Mouse (Mus musculus) bone marrow macrophage, adult 2 months (primary cell): ENCODE measurements around the gene Pgs1. TPM values are rescaled to one million over a fixed set of nuclear protein-coding genes. Genes with fewer than 3 reads are reported as not detected.

Experiments used
- H3K27ac ChIP-seq: 2 replicates; pipeline ENCODE4 v1.5.1; 2012; ENCODE audit warnings: low read depth, low read length; ENCODE audit not compliant: insufficient read depth
- H3K4me1 ChIP-seq: 2 replicates; pipeline ENCODE4 v1.6.1; 2012; ENCODE audit warnings: low read length; ENCODE audit not compliant: control insufficient read depth, insufficient read depth
- H3K4me3 ChIP-seq: 2 replicates; pipeline ENCODE4 v1.5.1; 2012; ENCODE audit warnings: mild to moderate bottlenecking, low read length, moderate library complexity; ENCODE audit not compliant: insufficient read depth
- CTCF ChIP-seq: IDR thresholded peaks from 2 replicates; pipeline ENCODE4 v1.5.1; 2012; ENCODE audit warnings: low read depth, mild to moderate bottlenecking, low read length, moderate library complexity
- POLR2A ChIP-seq: IDR thresholded peaks from 2 replicates; pipeline ENCODE4 v1.6.1; 2012; ENCODE audit warnings: mild to moderate bottlenecking, low read depth, low read length, borderline replicate concordance
- polyA plus RNA-seq: library from polyadenylated mRNA; stranded (reverse); fragments of >200 nt; gene quantifications from 2 replicates; pipeline ENCODE4 v1.2.4, GENCODE M21; 2012; ENCODE audit not compliant: missing spikeins, insufficient read depth, insufficient read length

Gene Pgs1
- polyA plus RNA-seq, 1 experiment, result 35.4 TPM

DNA sequence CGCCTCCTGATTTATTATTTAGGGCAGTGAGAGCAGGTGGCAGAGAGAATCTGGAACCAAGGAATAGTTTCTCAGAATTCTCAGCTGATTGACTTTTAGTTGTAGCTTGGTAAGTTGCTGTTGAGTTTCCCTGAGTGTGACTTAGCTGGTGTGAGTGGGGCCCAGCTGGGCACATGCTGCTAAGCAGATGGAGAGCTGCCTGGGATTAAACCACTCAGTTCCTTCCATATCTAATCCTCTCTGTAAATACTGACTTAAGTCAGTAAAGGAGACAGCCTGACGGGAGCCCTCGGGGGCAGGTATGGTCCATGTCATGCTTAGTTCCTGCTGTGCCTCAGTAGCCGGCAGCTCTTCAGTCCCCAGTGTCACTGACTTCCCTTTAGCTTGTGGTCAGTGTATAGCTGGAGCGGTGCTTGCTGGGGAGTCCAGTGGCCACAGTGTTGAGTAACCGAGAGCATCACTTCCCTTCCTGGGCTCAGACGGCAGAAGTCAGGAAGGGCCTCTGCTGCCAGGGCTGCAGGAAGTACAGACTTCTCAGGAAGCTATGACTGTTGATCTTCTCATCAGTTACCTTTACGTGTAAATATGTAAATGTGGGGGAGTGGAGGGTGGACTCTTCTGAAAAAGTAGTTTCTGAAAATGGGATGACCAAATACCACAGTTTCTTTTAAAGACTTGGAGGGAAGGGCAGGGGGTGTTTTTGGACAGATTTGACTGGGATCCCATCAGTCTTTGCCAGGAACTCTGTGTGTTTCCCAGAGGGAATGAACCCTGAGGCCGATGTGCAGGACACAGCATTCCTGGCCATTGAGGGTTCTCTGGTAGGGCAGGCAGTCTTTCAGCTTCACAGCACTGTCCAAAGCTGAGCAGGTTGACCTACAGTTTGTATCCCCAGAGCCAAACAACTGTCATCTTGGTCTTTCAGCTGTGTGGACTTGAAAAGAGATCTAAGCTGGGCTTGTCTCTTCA is 5.7 kb downstream of the Pgs1 start:
- peaks cover 75% of the 10 kb centered on the region for H3K4me1 ChIP-seq
- no peak overlapping the region for H3K4me3 ChIP-seq
- H3K27ac ChIP-seq, result peak overlapping the region; percentile 79
- TF ChIP-seq CTCF (no peak), POLR2A (no peak)

DNA sequence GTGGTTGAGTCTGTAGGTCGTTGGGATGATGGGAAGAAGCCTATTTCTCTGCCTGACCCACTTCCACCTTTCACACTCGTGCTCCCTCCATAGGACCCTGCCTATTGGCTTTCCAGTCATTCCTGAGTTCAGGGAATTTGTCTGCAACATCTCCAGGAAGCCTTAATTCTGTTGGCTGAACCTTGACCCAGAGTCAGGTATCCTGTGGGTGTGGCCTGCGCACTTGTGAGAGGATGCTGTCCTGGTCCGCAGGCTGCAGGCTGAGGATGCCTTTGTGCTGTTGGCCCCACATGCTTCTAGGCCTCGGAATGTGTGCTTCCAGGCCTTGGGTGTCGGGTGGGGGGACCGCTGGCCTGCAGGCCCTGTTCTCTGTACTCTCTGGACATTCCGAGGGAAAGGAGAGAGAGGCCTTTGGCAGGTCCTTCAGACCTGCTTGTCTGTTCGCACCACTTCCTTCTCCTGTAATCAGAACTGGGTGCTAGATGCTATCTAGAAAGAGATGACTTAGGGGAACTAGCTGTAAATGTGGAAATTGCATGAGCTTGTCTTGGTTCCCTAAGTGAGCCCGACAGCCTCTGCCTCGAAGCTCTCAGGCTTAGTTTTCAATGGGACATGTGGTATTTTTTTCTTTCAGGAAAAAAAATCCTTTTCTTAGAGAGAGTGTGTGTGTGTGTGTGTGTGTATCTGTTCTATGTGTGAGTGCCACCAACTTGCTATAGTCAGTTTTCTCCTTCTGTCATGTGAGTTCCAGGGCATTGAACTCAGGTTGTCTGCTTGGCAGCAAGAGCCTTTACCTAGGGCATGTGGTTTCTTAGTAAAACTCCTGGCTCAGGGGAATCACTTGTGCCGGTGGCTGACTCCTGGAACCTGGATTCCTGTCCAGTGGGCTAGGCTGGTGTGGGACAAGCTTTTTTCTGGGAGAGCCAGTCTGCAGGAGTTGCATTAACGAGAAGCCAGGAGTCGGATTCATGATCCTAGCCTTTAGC is 7.4 kb downstream of the Pgs1 start:
- TF ChIP-seq POLR2A (no peak), CTCF (no peak)
- Histone ChIP-seq H3K4me3 (no peak overlapping the region), H3K4me1 (peaks cover 71% of the 10 kb centered on the region), H3K27ac (peak overlapping the region; percentile 53)

DNA sequence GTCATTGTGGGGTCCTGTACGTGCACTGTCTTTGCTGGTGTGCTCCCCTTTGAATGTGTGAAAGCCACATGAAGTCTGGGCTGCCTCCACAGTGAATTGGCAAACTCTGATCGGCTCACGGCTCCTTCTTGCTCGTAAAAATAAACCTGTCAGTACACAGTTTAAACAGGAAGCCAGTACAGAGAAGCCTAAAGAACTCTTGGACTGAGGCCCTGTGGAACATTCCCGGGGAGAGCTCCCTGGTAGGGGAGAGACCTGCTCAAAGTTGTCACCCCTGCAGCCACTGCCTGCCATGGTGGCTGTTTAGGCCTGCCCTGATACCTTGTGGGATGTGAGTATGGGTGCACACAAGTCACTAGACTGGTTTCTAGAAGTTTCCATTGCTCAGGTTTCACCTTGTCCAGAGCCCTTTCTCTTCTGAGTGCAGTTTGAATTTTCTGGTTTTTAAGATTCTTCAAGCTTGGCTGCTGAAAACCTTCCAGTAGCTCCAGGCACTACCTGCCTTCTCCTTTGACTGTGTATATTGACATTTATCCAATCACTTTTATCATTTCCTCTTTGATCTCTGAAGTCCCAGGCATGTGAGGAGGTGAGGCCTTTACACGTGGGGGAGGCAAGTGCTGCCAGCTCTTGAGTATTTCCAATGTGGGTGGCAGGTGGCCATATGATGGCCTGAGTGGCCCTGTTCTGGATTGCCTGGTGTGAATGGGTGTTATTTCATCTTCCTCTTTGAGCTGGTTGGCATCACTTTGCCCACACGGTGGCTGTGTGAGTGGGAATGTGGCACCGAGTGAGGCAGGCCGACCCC is 8.4 kb downstream of the Pgs1 start:
- H3K4me1 ChIP-seq, result peaks cover 72% of the 10 kb centered on the region
- H3K27ac ChIP-seq, result peak overlapping the region; percentile 34; the same call in 1 of the 2 replicates
- no peak overlapping the region for H3K4me3 ChIP-seq
- TF ChIP-seq CTCF, result no peak
- TF ChIP-seq POLR2A, result no peak

DNA sequence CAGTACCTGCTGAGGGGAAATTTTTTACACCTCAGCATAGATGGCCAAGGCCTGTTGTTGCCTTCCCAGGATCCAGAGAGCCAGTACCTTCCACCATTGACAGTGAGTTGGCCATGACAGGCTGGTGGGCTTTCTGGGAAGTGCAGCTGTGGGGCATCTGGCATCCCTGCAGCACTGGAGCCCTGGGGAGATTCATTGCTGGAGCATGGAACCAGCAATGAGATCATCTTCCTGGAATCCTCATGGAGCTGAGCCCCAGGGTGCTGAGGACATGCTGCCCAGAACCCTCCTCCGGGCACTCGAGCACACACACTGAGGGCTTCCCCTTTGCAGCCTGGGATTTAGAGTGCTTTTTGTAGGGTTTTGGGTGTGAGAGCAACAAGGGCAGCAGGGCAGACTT is 9.2 kb downstream of the Pgs1 start:
- Histone ChIP-seq H3K4me3 (no peak overlapping the region), H3K27ac (no peak overlapping the region), H3K4me1 (peaks cover 76% of the 10 kb centered on the region)
- TF ChIP-seq POLR2A (no peak), CTCF (no peak)

DNA sequence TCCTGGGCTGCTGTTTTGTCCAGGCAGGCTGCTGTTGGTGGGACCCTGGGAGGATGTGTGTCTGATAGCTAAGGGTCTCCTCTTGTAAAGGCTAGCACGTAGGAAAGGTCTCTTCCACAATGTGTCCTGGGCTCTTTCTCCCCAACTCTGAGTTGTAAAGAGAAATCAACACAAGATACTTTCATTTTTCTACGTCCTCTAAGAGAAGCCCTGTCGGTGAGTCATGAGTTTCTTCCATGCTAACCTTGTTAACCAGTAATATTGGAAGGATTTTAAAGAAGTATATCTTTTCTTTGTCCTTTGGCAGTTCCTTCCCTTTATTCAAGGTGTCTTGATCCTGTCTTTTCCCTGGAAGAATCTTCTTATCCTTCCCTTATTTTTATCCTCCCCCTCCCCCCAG is 9.6 kb downstream of the Pgs1 start:
- H3K27ac ChIP-seq, result no peak overlapping the region

DNA sequence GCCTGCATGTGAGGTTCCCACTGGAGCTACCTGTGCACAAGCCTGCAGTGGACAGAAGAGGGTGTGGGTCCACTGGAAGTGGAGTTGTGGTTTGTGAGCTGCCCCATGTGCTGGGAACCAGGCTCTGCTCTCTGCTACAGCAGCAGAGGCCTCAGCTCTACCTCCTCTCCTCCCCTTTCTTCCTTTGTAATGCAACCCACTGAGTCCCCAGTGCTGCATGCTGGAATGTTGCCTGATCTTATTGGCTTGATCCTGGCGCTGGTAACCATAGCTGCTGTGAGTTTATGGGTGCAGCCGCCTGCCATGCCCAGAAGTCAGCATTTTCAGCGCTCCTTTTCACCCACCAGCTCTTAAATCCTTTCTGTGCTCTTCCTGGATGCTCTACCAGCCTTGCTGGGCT is 10.0 kb downstream of the Pgs1 start:
- H3K4me3 ChIP-seq, result no peak overlapping the region
- TF ChIP-seq CTCF, result no peak
- no peak for TF ChIP-seq POLR2A
- H3K27ac ChIP-seq, result no peak overlapping the region
- H3K4me1 ChIP-seq, result peaks cover 73% of the 10 kb centered on the region

More for the DNA sequence above, 9.6 kb downstream of the Pgs1 start:
- no peak overlapping the region for H3K4me3 ChIP-seq
- TF ChIP-seq CTCF, result no peak
- no peak for TF ChIP-seq POLR2A
- H3K4me1 ChIP-seq, result peaks cover 76% of the 10 kb centered on the region

DNA sequence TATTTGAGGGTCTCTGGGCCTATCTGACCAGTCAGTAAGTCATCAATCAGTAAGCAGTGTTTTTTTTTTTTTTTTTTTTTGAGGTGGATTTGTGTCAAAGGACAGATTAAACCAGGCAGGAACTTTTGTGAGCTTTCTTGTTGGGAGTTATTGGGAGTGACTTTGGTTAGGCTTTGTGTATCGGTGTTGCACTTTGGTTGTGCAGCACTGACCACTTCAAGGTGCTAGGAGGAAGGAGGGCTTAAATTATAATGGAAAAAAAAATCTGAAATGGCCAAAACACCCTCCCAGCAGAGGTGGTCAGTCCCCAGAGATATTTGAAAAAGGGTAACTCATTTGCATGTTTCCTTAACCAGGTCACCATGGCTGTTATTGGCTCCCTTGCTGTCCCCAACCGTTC is 11.0 kb downstream of the Pgs1 start:
- H3K27ac ChIP-seq, result no peak overlapping the region
- H3K4me1 ChIP-seq, result peaks cover 67% of the 10 kb centered on the region
- TF ChIP-seq CTCF (no peak), POLR2A (no peak)
- H3K4me3 ChIP-seq, result no peak overlapping the region

DNA sequence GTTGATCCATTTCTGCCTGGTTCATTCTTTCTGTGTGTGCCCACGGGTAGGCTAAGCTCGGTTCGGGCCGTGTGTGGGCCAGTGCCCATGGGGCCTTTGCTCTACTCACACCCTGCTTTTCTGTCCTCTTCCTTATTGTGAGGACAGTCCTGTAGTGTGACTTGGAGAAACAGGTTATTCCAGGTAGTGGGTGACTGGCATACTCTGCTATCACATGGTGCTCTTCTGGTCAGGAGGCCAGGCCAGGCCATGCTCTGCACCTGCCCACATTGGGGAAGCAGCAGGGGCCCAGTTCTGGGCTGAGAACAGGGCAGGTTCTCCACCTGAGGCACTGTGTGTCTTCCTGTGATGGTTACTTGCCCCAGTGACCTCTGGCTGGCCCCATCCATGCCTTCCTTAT is 12.3 kb downstream of the Pgs1 start:
- Histone ChIP-seq H3K4me1 (peaks cover 54% of the 10 kb centered on the region), H3K27ac (no peak overlapping the region), H3K4me3 (no peak overlapping the region)
- no peak for TF ChIP-seq CTCF
- no peak for TF ChIP-seq POLR2A
